Mouse (Mus musculus) cortical plate, adult 2 months (tissue): ENCODE data around the gene 1700037H04Rik. TPM values are rescaled to one million over a fixed set of nuclear protein-coding genes. Genes with fewer than 3 reads are reported as not detected.

Source experiments
- H3K27ac ChIP-seq: fragments of 200-500 bp; 2 replicates; pipeline ENCODE4 v1.5.1; 2012; ENCODE audit warnings: low read length, control low read depth, inconsistent platforms; ENCODE audit not compliant: insufficient read depth
- H3K4me1 ChIP-seq: fragments of 200-500 bp; 2 replicates; pipeline ENCODE4 v1.6.1; 2011; ENCODE audit warnings: low read length; ENCODE audit not compliant: control insufficient read depth, insufficient read depth
- H3K4me3 ChIP-seq: fragments of 200-500 bp; 2 replicates; pipeline ENCODE4 v1.5.1; 2011; ENCODE audit warnings: mild to moderate bottlenecking, low read length, control low read depth; ENCODE audit not compliant: insufficient read depth
- CTCF ChIP-seq: fragments of 200-500 bp; IDR thresholded peaks from 2 replicates; pipeline ENCODE4 v1.5.1; 2011; ENCODE audit warnings: mild to moderate bottlenecking, control low read depth, low read length; ENCODE audit not compliant: insufficient read depth; ENCODE audit errors: extremely low read depth
- POLR2A ChIP-seq: fragments of 200-500 bp; IDR thresholded peaks from 2 replicates; pipeline ENCODE4 v1.6.1; 2011; ENCODE audit warnings: mild to moderate bottlenecking, low read length, control low read depth; ENCODE audit not compliant: insufficient read depth; ENCODE audit errors: extremely low read depth
- polyA plus RNA-seq: library from polyadenylated mRNA; depleted of rRNA; stranded (reverse); fragments of >200 nt; gene quantifications from 2 replicates; pipeline ENCODE4 v1.2.3, GENCODE M21; 2012

The 1700037H04Rik gene
- polyA plus RNA-seq, 1 experiment = 130 TPM

DNA sequence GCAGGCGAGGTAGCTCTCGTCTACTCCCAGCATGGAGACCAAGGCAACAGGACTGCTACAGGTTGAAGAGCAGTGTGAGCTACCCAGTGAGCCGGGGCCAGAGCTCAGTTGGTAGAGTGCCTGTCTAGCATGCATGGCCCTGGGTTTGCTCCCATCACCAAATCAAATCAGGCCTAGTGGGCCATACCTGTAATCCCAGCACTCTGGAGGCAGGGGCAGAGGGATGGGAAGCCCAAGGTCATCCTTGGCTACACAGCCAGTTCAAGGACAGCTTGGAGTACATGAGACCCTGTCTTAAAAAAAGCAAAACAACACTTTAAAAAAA is 10.7 kb downstream of the 1700037H04Rik start:
- H3K27ac ChIP-seq = no peak overlapping the region
- no peak overlapping the region for H3K4me3 ChIP-seq
- H3K4me1 ChIP-seq = no peaks in the 10 kb centered on the region
- TF ChIP-seq CTCF (no peak), POLR2A (no peak)

DNA sequence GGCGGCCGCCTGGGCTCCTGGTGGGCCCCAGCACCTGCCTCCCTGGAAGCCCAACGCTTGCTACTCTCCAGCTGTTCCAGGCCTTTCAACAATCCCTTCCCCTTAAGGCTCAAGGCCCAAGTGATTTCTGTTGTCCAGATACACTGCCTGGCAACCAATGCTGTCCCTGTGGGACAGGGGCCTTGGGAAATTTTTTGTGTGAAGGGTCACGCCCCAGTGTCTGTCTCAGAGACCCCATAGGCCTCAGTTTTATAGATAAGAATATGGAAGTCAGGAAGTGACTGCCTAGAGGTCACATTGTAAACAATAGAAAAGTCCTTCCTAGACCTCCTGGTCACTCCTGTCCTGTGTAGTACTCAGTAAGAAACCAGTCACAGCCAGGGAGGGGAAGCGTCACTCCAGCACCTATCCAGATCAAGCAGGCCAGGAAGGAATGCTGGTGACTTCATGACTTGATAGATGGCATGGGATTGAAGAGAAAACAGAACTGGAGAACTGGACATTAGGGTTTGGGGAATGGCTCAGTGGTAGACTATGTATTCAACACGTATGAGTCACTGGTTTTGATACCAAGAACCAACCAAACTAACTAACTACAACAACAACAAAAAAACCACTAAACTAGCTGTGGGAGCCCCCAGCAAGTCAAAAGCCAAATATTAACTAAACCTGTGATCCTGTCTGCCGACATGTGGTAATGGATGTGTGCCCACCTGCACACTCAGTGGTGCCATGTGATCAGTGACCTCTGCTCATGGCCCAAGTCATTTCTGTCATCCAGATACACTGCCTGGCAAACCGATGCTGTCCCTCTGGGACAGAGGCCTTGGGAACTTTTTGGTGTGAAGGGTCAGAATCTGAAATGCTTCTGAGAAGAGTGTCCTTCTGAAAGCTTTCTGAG is 11.3 kb downstream of the 1700037H04Rik start:
- H3K4me1 ChIP-seq = no peaks in the 10 kb centered on the region
- TF ChIP-seq CTCF (no peak), POLR2A (no peak)
- no peak overlapping the region for H3K4me3 ChIP-seq
- H3K27ac ChIP-seq = no peak overlapping the region

DNA sequence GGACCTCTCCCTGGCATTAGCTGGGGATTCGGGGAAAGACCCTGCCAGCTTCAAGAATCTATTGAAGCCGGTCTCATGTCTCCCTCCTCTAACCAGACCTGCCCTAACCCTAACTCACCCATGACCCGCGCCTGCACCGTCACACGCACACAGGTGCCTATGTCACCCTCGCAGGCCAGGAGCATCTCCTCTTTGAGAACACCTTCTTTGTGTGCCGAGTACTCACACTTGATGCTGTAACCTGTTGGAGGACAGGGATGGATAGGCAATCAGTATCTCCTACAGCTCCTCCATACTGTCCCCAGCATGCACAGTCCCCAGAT is 12.9 kb downstream of the 1700037H04Rik start:
- TF ChIP-seq POLR2A (no peak), CTCF (no peak)
- H3K4me3 ChIP-seq = no peak overlapping the region
- no peaks in the 10 kb centered on the region for H3K4me1 ChIP-seq
- H3K27ac ChIP-seq = no peak overlapping the region

DNA sequence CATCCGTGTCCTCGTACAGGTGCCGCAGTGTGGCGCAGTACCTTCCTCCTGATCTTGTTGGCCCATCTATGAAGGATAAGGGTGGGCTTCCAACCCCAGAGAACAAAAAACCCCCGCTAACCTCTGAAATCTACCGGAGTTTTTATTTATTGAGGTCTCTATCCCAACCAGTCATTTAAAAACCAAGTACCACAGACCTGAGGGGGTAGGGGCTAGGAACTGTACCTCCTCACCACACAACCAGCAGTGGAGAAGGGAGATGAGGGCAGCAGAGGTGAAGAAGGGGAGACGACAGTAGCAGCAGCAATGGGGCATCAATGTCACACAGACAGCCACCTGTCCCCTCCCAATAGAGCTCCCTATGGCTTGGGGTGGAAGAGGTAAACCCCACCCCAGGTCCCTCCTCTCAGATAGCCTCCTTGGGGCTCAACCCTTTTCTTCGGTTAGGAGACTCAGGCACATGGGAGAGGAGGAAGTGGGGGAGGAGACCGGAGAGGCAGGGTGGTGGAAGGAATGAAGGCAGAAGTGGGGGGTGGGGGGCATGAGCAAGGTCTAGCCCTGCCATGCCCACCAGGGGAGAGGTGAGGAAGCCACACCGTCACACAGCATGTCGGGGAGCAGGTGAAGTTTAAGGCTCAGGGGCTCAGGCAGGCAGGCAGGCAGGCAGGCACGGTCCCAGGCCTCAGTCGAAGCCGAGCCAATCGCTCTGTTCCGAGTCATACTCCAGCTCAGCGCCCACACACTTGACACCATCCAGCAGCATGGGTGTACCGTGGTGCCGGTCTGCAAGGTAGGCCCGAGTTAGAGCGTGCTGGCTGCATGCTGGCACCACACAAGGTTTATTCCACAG is 13.5 kb downstream of the 1700037H04Rik start:
- H3K4me1 ChIP-seq = no peaks in the 10 kb centered on the region
- no peak for TF ChIP-seq POLR2A
- TF ChIP-seq CTCF = no peak
- no peak overlapping the region for H3K4me3 ChIP-seq
- no peak overlapping the region for H3K27ac ChIP-seq

DNA sequence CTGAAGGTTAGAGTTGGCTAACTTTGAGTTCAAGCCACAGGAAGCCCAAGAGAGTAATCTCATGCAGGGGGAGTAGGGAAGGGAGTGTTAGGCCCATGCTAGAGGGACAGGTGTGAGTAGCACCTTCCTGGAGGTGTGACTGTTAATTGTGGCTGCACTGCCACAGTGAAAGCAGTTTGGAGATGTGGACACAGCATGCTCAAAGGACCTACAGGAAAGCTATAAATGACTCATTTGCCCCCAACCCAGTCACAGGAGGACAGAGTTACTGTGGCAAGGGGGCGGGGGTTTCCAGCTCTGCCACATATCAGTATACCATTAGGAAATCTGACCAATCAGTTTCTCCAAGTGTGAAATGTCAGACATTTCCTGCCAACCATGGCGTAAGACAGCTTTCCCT is 14.3 kb downstream of the 1700037H04Rik start:
- Histone ChIP-seq H3K27ac (no peak overlapping the region), H3K4me1 (no peaks in the 10 kb centered on the region), H3K4me3 (no peak overlapping the region)
- TF ChIP-seq POLR2A (no peak), CTCF (no peak)

DNA sequence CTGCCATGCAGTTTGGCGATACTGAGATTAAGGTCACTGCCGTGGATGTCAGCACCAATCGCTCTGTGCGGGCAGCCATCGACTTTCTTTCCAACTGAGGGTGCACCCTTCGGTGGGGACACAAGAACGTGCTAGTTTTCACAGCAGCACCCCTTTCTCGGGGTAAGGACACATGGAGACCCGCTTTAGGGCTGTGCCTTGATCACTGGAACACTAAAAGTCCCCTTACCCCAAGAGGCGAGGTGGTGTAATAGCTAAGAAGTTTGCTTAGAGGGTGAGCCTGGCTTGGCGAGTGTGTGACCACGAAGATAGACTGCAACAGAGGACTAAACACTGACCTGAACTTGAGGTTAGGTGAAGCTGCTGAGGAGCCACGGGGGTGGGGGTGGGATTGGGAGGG is 14.8 kb downstream of the 1700037H04Rik start:
- no peak for TF ChIP-seq CTCF
- TF ChIP-seq POLR2A = no peak
- H3K4me1 ChIP-seq = no peaks in the 10 kb centered on the region
- no peak overlapping the region for H3K4me3 ChIP-seq
- no peak overlapping the region for H3K27ac ChIP-seq

DNA sequence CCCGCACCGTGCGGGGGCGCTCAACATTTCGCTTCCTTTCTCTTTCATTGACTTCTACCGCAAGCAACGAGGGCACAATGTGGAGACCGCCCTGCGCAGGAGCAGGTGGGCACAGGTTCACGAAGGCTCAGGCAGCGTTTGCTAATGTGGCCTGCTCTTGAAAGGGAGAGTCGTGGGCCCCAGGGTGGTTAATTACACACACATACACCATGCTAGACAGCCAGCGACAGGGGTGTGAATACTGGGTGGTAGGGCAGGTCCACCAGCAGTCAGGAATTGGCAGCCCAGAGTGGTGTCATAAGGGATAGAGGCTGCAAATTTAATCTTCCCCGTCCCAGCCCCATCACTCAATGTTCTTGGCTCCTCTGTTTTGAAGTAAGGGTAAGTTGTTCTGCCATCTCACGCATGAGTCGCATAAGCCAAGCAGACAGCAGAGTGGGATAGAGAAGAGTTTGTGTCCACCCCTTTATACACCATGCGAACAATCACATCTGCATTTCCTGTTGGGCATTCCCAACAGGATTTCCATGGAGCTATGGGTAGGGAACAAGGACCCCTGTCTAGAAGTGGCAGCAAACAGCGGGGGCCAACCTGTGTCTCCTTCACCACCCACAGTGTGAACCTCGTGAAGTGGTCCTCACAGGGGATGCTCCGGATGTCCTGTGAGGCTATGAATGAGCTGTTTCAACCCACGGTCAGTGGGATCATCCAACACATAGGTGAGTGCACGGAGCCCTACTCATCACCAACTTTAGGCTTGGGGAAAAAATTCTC is 16.7 kb downstream of the 1700037H04Rik start:
- no peak overlapping the region for H3K27ac ChIP-seq
- H3K4me1 ChIP-seq = no peaks in the 10 kb centered on the region
- no peak overlapping the region for H3K4me3 ChIP-seq
- no peak for TF ChIP-seq POLR2A
- TF ChIP-seq CTCF = no peak

DNA sequence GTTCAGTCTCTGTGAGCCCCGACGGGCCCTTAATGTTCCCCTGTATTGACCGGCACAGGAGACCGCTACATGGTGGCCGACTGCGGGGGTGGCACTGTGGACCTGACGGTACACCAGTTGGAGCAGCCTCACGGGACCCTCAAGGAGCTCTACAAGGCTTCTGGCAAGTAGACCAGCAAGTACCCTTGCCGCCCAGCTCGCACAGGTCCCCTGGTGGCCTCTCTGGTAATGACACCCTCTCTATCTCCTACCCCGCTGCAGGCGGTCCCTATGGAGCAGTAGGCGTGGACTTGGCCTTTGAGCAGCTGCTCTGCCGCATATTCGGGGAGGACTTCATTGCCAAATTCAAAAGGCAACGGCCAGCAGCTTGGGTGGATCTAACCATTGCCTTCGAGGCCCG is 17.3 kb downstream of the 1700037H04Rik start:
- H3K4me3 ChIP-seq = no peak overlapping the region
- peak; percentile 50 for TF ChIP-seq CTCF
- TF ChIP-seq POLR2A = no peak
- H3K27ac ChIP-seq = no peak overlapping the region
- no peaks in the 10 kb centered on the region for H3K4me1 ChIP-seq

DNA sequence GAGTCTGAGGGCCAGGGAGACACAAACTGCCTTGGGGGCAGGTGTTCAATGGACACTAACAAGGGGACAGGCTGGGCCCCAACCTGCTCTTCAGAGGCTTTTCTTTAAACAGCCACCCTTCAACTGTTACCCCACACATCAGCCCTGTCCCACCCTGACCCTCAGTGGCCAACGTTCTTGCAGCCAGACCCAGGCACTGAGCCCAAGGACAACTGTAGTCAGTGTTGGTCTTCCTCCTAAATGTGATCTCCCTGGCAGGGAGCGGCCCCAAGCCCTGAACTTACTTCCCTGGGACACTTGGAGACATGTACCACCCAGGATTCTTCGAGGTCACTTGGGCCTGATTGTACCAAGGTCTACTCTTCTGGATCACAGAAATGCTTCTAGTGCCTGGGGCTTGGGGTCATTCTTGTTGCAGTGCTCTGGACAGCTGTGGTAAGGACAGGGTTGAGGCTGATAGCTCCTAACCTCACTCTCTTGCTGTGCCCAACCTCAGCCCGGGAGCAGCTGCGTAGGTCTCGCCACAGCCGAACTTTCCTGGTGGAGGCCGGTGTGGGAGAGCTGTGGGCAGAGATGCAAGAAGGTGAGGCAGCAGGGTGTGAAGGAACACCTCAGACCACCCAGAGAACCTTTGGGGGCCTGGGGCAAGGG is 18.4 kb downstream of the 1700037H04Rik start:
- Histone ChIP-seq H3K4me3 (no peak overlapping the region), H3K4me1 (no peaks in the 10 kb centered on the region), H3K27ac (no peak overlapping the region)
- TF ChIP-seq POLR2A (no peak), CTCF (no peak)
